Mouse (Mus musculus) forebrain, embryonic 10.5 days (tissue): ENCODE measurements around the gene Layn. TPM values are rescaled to one million over a fixed set of nuclear protein-coding genes. Genes with fewer than 3 reads are reported as not detected.

Experiments
- DNase-seq: peaks from one replicate; pipeline ENCODE4 v3.0.0-alpha.2; 2017; ENCODE audit warnings: low spot score; ENCODE audit errors: extremely low spot score
- H3K27ac ChIP-seq: fragments of 300-500 bp; sonication (generic); 2 replicates; pipeline ENCODE4 v1.5.1; 2016; ENCODE audit warnings: mild to moderate bottlenecking
- H3K27me3 ChIP-seq: fragments of 300-500 bp; sonication (generic); 2 replicates; pipeline ENCODE4 v1.6.1; 2016; ENCODE audit warnings: mild to moderate bottlenecking; ENCODE audit not compliant: poor library complexity, severe bottlenecking
- H3K36me3 ChIP-seq: fragments of 300-500 bp; sonication (generic); replicated peaks from 2 replicates; pipeline ENCODE4 v1.6.1; 2016; ENCODE audit warnings: mild to moderate bottlenecking, moderate library complexity
- H3K4me1 ChIP-seq: fragments of 300-500 bp; sonication (generic); 2 replicates; pipeline ENCODE4 v1.6.1; 2016
- H3K4me3 ChIP-seq: fragments of 300-500 bp; sonication (generic); 2 replicates; pipeline ENCODE4 v1.5.1; 2016; ENCODE audit warnings: mild to moderate bottlenecking, moderate library complexity
- H3K9me3 ChIP-seq: fragments of 300-500 bp; sonication (generic); 2 replicates; pipeline ENCODE4 v1.6.1; 2016; ENCODE audit warnings: mild to moderate bottlenecking, moderate library complexity
- WGBS: fragments of 180-500 bp; shearing (Covaris S2); methylation state at CpG from one replicate; pipeline ENCODE4 v1.1.7; 2016; 5-methylcytosine and 5-hydroxymethylcytosine counted together
- polyA plus RNA-seq: library from polyadenylated mRNA; unstranded; fragments of >200 nt; fragmentation: Nextera tagmentation; extraction: Ambion mirVana; gene quantifications from 2 replicates; pipeline ENCODE4 v1.2.1, GENCODE M21; 2016

Gene Layn
- 1.4 and 2.0 TPM in 2 replicates for polyA plus RNA-seq

GRCm38 (mm10) chr9:51076979-51077315, at the start of gene Layn:
TSS of gene Layn (minus strand) at chr9:51077094.
- peak; percentile 62 for DNase-seq
- H3K9me3 ChIP-seq: no peaks in the 10 kb centered on the region
- H3K4me1 ChIP-seq: peaks cover 21% of the 10 kb centered on the region
- H3K27me3 ChIP-seq: peaks cover 11% of the 10 kb centered on the region
- H3K27ac ChIP-seq: peak within 1 kb of the TSS; percentile 66
- H3K4me3 ChIP-seq: peak within 1 kb of the TSS; percentile 60
- under 1% methylated on average over 14 of the region's 14 CpGs for WGBS
- no peaks in the 10 kb centered on the region for H3K36me3 ChIP-seq

GRCm38 (mm10) chr9:51114767-51115166, 37.9 kb upstream of the Layn start:
- H3K36me3 ChIP-seq: no peaks in the 10 kb centered on the region
- H3K27me3 ChIP-seq: no peaks in the 10 kb centered on the region
- DNase-seq: no peak
- H3K27ac ChIP-seq: no peak overlapping the region
- H3K4me3 ChIP-seq: no peak overlapping the region
- H3K9me3 ChIP-seq: no peaks in the 10 kb centered on the region
- no peaks in the 10 kb centered on the region for H3K4me1 ChIP-seq
- WGBS: 86% methylated on average over 4 of the region's 4 CpGs

- H3K9me3 ChIP-seq: no peaks in the 10 kb centered on the region
- peaks cover 25% of the 10 kb centered on the region for H3K4me1 ChIP-seq
- WGBS: 86% methylated on average over 2 of the region's 2 CpGs
- DNase-seq: no peak
- H3K4me3 ChIP-seq: no peak overlapping the region
- no peaks in the 10 kb centered on the region for H3K36me3 ChIP-seq
- no peak overlapping the region for H3K27ac ChIP-seq
- peaks cover 39% of the 10 kb centered on the region for H3K27me3 ChIP-seq
Measured at GRCm38 (mm10) chr9:51105751-51106150, 28.9 kb upstream of the Layn start.

GRCm38 (mm10) chr9:51103808-51104514, 27.1 kb upstream of the Layn start:
- peak overlapping the region; percentile 70 for H3K4me3 ChIP-seq
- peaks cover 47% of the 10 kb centered on the region for H3K27me3 ChIP-seq
- DNase-seq: peak; percentile 71
- H3K27ac ChIP-seq: peak overlapping the region; percentile 87
- H3K4me1 ChIP-seq: peaks cover 25% of the 10 kb centered on the region
- H3K9me3 ChIP-seq: no peaks in the 10 kb centered on the region
- WGBS: 11% methylated on average over 30 of the region's 30 CpGs
- no peaks in the 10 kb centered on the region for H3K36me3 ChIP-seq

- Histone ChIP-seq H3K36me3 (no peaks in the 10 kb centered on the region), H3K9me3 (no peaks in the 10 kb centered on the region), H3K4me1 (peaks cover 25% of the 10 kb centered on the region), H3K27me3 (peaks cover 47% of the 10 kb centered on the region), H3K27ac (peak overlapping the region; percentile 87), H3K4me3 (peak overlapping the region; percentile 70)
- DNase-seq: peak; percentile 66
- whole genome bisulfite sequencing: 1% methylated on average over 44 of the region's 44 CpGs
Measured at GRCm38 (mm10) chr9:51102963-51103807, 26.3 kb upstream of the Layn start.

GRCm38 (mm10) chr9:51101756-51102425, 25.0 kb upstream of the Layn start, which contains the start of gene 4833427G06Rik:
TSS of gene 4833427G06Rik (minus strand) at chr9:51102078.
- Histone ChIP-seq H3K27me3 (peaks cover 47% of the 10 kb centered on the region), H3K4me3 (peak within 1 kb of the TSS; percentile 70), H3K9me3 (no peaks in the 10 kb centered on the region), H3K4me1 (peaks cover 25% of the 10 kb centered on the region), H3K36me3 (no peaks in the 10 kb centered on the region), H3K27ac (no peak within 1 kb of the TSS)
- DNase-seq: peak; percentile 71
- WGBS: 10% methylated on average over 27 of the region's 27 CpGs

GRCm38 (mm10) chr9:51096306-51096705, 19.4 kb upstream of the Layn start:
- Histone ChIP-seq H3K27me3 (peaks cover 14% of the 10 kb centered on the region), H3K4me1 (no peaks in the 10 kb centered on the region), H3K9me3 (no peaks in the 10 kb centered on the region), H3K27ac (no peak overlapping the region), H3K4me3 (no peak overlapping the region), H3K36me3 (no peaks in the 10 kb centered on the region)
- no peak for DNase-seq
- 72% methylated on average over 2 of the region's 2 CpGs for WGBS

- Histone ChIP-seq H3K27me3 (no peaks in the 10 kb centered on the region), H3K9me3 (no peaks in the 10 kb centered on the region), H3K27ac (no peak overlapping the region), H3K36me3 (no peaks in the 10 kb centered on the region), H3K4me1 (no peaks in the 10 kb centered on the region), H3K4me3 (no peak overlapping the region)
- 80% methylated on average over 5 of the region's 5 CpGs for WGBS
- DNase-seq: no peak
Measured at GRCm38 (mm10) chr9:51093697-51094096, 16.8 kb upstream of the Layn start.

GRCm38 (mm10) chr9:51081614-51082013, 4.7 kb upstream of the Layn start:
- DNase-seq: no peak
- no peaks in the 10 kb centered on the region for H3K36me3 ChIP-seq
- no peak overlapping the region for H3K27ac ChIP-seq
- H3K4me1 ChIP-seq: peaks cover 9% of the 10 kb centered on the region
- H3K27me3 ChIP-seq: no peaks in the 10 kb centered on the region; the same call in none of the 2 replicates
- H3K9me3 ChIP-seq: no peaks in the 10 kb centered on the region
- no peak overlapping the region for H3K4me3 ChIP-seq
- 86% methylated on average over 5 of the region's 5 CpGs for WGBS

- Histone ChIP-seq H3K27ac (peak overlapping the region; percentile 66), H3K9me3 (no peaks in the 10 kb centered on the region), H3K4me1 (peaks cover 21% of the 10 kb centered on the region), H3K4me3 (peak overlapping the region; percentile 60), H3K27me3 (peaks cover 11% of the 10 kb centered on the region), H3K36me3 (no peaks in the 10 kb centered on the region)
- DNase-seq: peak; percentile 18
- under 1% methylated on average over 17 of the region's 17 CpGs for WGBS
Measured at GRCm38 (mm10) chr9:51076300-51076978, 455 bp downstream of the Layn start.

GRCm38 (mm10) chr9:51075780-51076179, 1.1 kb downstream of the Layn start:
- no peak for DNase-seq
- Histone ChIP-seq H3K27ac (no peak overlapping the region), H3K27me3 (peaks cover 11% of the 10 kb centered on the region), H3K4me3 (peak overlapping the region; percentile 60), H3K36me3 (no peaks in the 10 kb centered on the region), H3K9me3 (no peaks in the 10 kb centered on the region), H3K4me1 (peaks cover 21% of the 10 kb centered on the region)
- 14% methylated on average over 3 of the region's 3 CpGs for WGBS

GRCm38 (mm10) chr9:51070801-51071200, 6.1 kb downstream of the Layn start:
- WGBS: 89% methylated on average over 4 of the region's 4 CpGs
- DNase-seq: no peak
- peaks cover 11% of the 10 kb centered on the region for H3K27me3 ChIP-seq
- H3K4me1 ChIP-seq: peaks cover 4% of the 10 kb centered on the region
- H3K4me3 ChIP-seq: no peak overlapping the region
- no peak overlapping the region for H3K27ac ChIP-seq
- no peaks in the 10 kb centered on the region for H3K36me3 ChIP-seq
- H3K9me3 ChIP-seq: no peaks in the 10 kb centered on the region
